Mouse (Mus musculus): ENCODE data around the gene Btnl1. TPM values are rescaled to one million over a fixed set of nuclear protein-coding genes. Genes with fewer than 3 reads are reported as not detected.

The Btnl1 gene
- polyA plus RNA-seq, 1 experiment from 2014 or later, result not detected

- peak overlapping the region; percentile 50 for H3K4me3 ChIP-seq
- peaks cover 16% of the 10 kb centered on the region for H3K27me3 ChIP-seq (ENCODE audit: insufficient read depth, poor library complexity, severe bottlenecking)
- WGBS, result 4% methylated on average over 24 of the region's 24 CpGs
- peak; percentile 62 for DNase-seq (ENCODE audit: low spot score)
- H3K4me1 ChIP-seq (replicated peaks), result 0 out of 2 replicates have a peak, but pooled peaks cover 9% of the 10 kb centered on the region
- no peaks in the 10 kb centered on the region for H3K36me3 ChIP-seq
- H3K27ac ChIP-seq, result peak overlapping the region; percentile 67
- H3K9me3 ChIP-seq, result no peaks in the 10 kb centered on the region
These were observed 15.4 kb downstream of the Btnl1 start for GRCm38 (mm10) chr17:34392321-34392720.

DNA sequence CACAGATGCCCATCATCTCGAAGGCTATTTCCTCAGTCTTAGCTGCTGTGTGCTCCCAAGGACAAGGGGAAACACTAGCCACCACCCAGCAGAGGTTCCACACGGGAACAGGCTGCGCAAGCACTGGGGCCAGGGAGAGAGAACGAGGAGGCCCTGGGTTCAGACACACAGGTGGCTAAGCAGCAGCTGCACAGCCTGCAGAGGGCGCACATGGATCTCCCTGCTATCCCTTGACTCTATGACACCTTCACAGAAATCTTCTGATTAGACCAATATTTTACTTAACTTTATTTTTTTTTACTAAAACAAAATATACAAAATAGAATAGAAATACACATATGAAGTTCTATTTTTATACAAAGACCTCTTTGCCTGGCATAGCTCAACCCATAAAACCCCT, 20.4 kb downstream of the Btnl1 start:
- DNase-seq (ENCODE audit: low spot score), result no peak
- whole genome bisulfite sequencing, result 77% methylated on average over 5 of the region's 5 CpGs
- Histone ChIP-seq H3K36me3 (no peaks in the 10 kb centered on the region), H3K27ac (no peak overlapping the region), H3K4me1 (replicated peaks) (peaks cover 16% of the 10 kb centered on the region), H3K9me3 (no peaks in the 10 kb centered on the region), H3K27me3 (ENCODE audit: insufficient read depth, poor library complexity, severe bottlenecking) (no peaks in the 10 kb centered on the region), H3K4me3 (no peak overlapping the region)

DNA sequence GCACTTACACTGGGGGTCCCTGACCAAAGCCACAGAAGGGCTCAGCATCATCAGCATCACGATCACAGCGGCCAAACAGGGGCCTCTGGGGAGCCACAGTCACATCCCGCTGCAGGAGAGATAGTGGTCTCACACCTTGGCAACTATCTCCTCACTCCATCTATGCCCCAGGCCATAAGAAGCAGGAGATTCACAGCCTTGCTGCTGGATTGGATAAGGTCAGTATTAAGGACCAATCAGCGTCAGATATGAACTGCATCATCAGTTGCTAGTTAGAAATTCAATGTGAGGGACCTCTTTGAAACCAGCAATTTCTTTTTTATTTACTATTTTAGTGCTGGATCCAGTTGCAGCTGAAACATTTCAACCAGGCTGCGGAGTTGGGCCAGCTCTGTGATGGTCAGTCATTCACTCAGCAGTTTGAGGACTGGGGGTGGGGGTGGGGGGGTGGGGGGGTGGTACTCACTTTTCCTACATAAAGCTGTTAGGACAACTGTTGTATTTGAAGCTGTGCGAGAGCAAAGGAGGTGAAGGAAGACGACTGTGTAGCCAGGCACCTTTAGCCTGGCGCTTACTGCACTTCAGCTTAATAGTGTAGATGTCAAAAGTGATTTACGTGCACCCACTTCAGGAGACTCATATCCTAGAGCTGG, 21.3 kb downstream of the Btnl1 start:
- WGBS, result 16% methylated on average over 9 of the region's 9 CpGs
- DNase-seq (ENCODE audit: low spot score), result no peak

DNA sequence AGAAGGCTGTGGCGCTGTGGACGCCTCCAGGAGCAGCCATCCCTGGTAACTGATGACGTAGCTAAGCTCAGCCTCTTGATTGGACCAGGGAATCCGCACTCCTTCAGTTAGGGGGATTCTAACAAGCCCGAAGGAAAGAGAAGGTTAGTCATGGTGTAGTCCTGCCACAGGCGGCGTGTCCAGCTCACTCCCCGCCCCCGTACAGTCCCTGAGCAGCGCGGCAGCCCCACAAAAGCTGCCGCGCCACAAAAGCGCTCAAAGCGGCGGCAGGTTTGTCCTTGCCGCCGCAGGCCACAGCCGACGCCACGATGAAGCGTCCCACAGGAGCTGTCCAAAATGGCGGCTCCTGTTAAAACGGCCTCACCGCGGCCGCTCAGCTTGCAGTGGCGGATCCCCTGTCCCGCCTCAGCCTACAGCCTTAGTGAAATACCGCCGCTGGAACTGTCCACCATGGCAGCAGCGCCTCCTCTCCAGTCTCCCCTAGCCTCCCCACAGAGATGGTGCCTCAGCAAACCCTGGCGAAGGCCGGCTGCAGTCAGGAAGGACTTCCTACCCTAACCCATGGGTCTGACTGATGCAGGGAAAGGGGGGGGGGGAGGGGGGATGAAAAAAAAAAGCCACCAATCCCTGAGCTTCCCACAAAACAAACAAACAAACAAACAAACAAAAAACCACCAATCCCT, 21.9 kb downstream of the Btnl1 start, which contains the start of gene BC051142:
TSS of gene BC051142 (plus strand) at position 110 of the 683 bp plus-strand sequence.
- no peaks in the 10 kb centered on the region for H3K27me3 ChIP-seq (ENCODE audit: insufficient read depth, poor library complexity, severe bottlenecking)
- WGBS, result 7% methylated on average over 34 of the region's 34 CpGs
- peak within 1 kb of the TSS; percentile 97 for H3K27ac ChIP-seq
- H3K9me3 ChIP-seq, result no peaks in the 10 kb centered on the region
- H3K4me1 ChIP-seq (replicated peaks), result peaks cover 15% of the 10 kb centered on the region
- no peaks in the 10 kb centered on the region for H3K36me3 ChIP-seq
- peak; percentile 86 for DNase-seq (ENCODE audit: low spot score)
- H3K4me3 ChIP-seq, result peak within 1 kb of the TSS; percentile 68

More for the DNA sequence above, 21.3 kb downstream of the Btnl1 start:
- H3K36me3 ChIP-seq, result no peaks in the 10 kb centered on the region
- H3K27me3 ChIP-seq (ENCODE audit: insufficient read depth, poor library complexity, severe bottlenecking), result no peaks in the 10 kb centered on the region
- peak overlapping the region; percentile 68 for H3K4me3 ChIP-seq
- peak overlapping the region; percentile 97 for H3K27ac ChIP-seq
- H3K9me3 ChIP-seq, result no peaks in the 10 kb centered on the region
- H3K4me1 ChIP-seq (replicated peaks), result peaks cover 15% of the 10 kb centered on the region

DNA sequence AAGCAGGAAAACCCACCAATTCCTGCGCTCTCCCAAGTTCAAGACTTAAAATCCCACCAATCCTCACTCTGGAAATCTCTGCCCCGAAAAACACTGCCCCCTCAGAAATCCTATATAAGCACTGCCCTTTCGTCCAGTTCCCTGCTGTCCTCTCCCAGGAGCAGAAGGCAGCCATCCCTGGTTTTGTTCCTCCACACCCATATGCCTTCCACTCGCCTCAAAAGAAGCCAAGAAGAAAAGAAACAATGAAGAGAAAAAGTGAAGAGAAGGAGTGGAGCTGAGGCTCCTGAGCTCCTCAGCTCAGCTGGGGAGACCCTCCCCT, 22.4 kb downstream of the Btnl1 start:
- WGBS, result 38% methylated on average over 4 of the region's 4 CpGs
- no peaks in the 10 kb centered on the region for H3K36me3 ChIP-seq
- no peak for DNase-seq (ENCODE audit: low spot score)
- peaks cover 15% of the 10 kb centered on the region for H3K4me1 ChIP-seq (replicated peaks)
- H3K9me3 ChIP-seq, result no peaks in the 10 kb centered on the region
- peak overlapping the region; percentile 68 for H3K4me3 ChIP-seq
- H3K27ac ChIP-seq, result peak overlapping the region; percentile 97
- H3K27me3 ChIP-seq (ENCODE audit: insufficient read depth, poor library complexity, severe bottlenecking), result no peaks in the 10 kb centered on the region

- H3K4me1 ChIP-seq (replicated peaks), result no peaks in the 10 kb centered on the region
- H3K36me3 ChIP-seq, result no peaks in the 10 kb centered on the region
- no peaks in the 10 kb centered on the region for H3K9me3 ChIP-seq
- peak; percentile 54 for DNase-seq (ENCODE audit: low spot score)
- H3K4me3 ChIP-seq, result no peak overlapping the region
- no peak overlapping the region for H3K27ac ChIP-seq
- no peaks in the 10 kb centered on the region; the same call in 1 of the 2 replicates for H3K27me3 ChIP-seq (ENCODE audit: insufficient read depth, poor library complexity, severe bottlenecking)
- WGBS, result 25% methylated on average over 6 of the region's 6 CpGs
These were observed 34.2 kb downstream of the Btnl1 start for GRCm38 (mm10) chr17:34411117-34411516.

DNA sequence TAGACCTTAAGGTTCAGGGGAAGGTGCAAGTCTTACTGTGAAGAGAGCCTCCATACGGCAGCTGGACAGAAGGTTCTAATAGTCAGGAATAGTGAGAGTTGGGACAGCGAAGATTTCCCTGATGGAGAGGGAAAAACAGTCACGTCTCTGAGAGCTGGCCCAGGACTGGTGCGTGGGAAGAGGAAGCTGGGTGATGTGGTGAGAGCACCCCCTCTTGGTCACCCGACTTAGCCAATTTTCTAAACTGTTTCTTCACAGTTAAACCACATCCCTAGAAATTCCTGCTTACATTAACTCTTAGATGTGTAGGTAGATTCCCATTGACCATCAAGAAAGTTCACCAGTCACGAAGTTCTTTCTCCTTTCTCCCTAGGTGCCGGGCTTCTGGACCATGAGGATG, 43.1 kb downstream of the Btnl1 start:
- Histone ChIP-seq H3K27ac (no peak overlapping the region), H3K27me3 (ENCODE audit: insufficient read depth, poor library complexity, severe bottlenecking) (no peaks in the 10 kb centered on the region), H3K9me3 (no peaks in the 10 kb centered on the region), H3K36me3 (no peaks in the 10 kb centered on the region), H3K4me3 (no peak overlapping the region), H3K4me1 (replicated peaks) (peaks cover 7% of the 10 kb centered on the region; the same call in 1 of the 2 replicates)
- WGBS, result 73% methylated on average over 7 of the region's 7 CpGs
- DNase-seq (ENCODE audit: low spot score), result no peak

DNA sequence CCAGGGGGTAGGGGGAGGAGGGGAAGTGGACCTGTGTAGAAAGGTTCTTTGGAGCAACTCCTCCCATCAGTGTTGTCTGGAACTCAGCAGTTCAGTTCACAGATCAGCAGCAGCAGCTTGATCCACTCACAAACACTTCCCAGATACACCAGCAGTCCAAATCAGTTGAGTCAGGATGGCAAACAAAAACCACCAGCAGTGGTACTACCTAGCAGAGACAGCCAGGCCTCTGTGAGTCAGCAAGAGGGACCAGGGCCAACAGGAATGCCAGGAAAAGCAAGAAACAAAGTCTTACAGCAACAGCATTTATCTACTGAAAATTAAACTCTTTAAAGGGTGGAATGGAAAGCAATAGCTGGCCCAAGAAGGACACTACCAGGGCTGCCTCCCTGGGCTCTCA, 50.7 kb downstream of the Btnl1 start:
- DNase-seq (ENCODE audit: low spot score), result no peak
- Histone ChIP-seq H3K9me3 (no peaks in the 10 kb centered on the region), H3K36me3 (no peaks in the 10 kb centered on the region), H3K27ac (no peak overlapping the region), H3K4me1 (replicated peaks) (no peaks in the 10 kb centered on the region), H3K27me3 (ENCODE audit: insufficient read depth, poor library complexity, severe bottlenecking) (no peaks in the 10 kb centered on the region), H3K4me3 (no peak overlapping the region)

Other genes starting within 250 kb of the Btnl1 start
- 0.11 and 0.24 TPM in 2 replicates for gene H2-DMb2, start 233.8 kb upstream of the Btnl1 start, polyA plus RNA-seq (2016; fragmentation: Nextera tagmentation; extraction: Ambion mirVana)
- 0.30 and 0.98 TPM in 2 replicates for gene H2-DMb1, start 224.1 kb upstream of the Btnl1 start, polyA plus RNA-seq (2016; fragmentation: Nextera tagmentation; extraction: Ambion mirVana)
- 1.7 TPM in 2 replicates for gene Tap1, start 189.6 kb upstream of the Btnl1 start, polyA plus RNA-seq (2016; fragmentation: Nextera tagmentation; extraction: Ambion mirVana)
- gene Psmb9, start 189.4 kb upstream of the Btnl1 start, polyA plus RNA-seq (2016; fragmentation: Nextera tagmentation; extraction: Ambion mirVana), result 0.66 and 0.97 TPM in 2 replicates
- gene Psmb8, start 179.4 kb upstream of the Btnl1 start, polyA plus RNA-seq (2016; fragmentation: Nextera tagmentation; extraction: Ambion mirVana), result 1.2 and 1.8 TPM in 2 replicates
- 0.27 and 1.4 TPM in 2 replicates for gene Tap2, start 173.6 kb upstream of the Btnl1 start, polyA plus RNA-seq (2016; fragmentation: Nextera tagmentation; extraction: Ambion mirVana)
- 0.24 TPM in 1 of 2 replicates, not detected in the other for gene H2-Ob, start 138.2 kb upstream of the Btnl1 start, polyA plus RNA-seq (2016; fragmentation: Nextera tagmentation; extraction: Ambion mirVana)
- 4.7 and 5.3 TPM in 2 replicates for gene H2-Ab1, start 119.4 kb upstream of the Btnl1 start, polyA plus RNA-seq (2016; fragmentation: Nextera tagmentation; extraction: Ambion mirVana)
- gene H2-Aa, start 89.3 kb upstream of the Btnl1 start, polyA plus RNA-seq (2016; fragmentation: Nextera tagmentation; extraction: Ambion mirVana), result not detected in 2 replicates
- gene H2-Eb1, start 71.3 kb upstream of the Btnl1 start, polyA plus RNA-seq (2016; fragmentation: Nextera tagmentation; extraction: Ambion mirVana), result 1.0 and 1.3 TPM in 2 replicates
- not detected in 2 replicates for gene H2-Eb2, start 51.5 kb upstream of the Btnl1 start, polyA plus RNA-seq (2016; fragmentation: Nextera tagmentation; extraction: Ambion mirVana)
- gene Btnl2, start 22.3 kb upstream of the Btnl1 start, polyA plus RNA-seq (2016; fragmentation: Nextera tagmentation; extraction: Ambion mirVana), result not detected in 2 replicates
- gene BC051142, start 21.7 kb downstream of the Btnl1 start, polyA plus RNA-seq (2016; fragmentation: Nextera tagmentation; extraction: Ambion mirVana), result 1.4 and 2.0 TPM in 2 replicates
- not detected in 2 replicates for gene Btnl4, start 100.2 kb downstream of the Btnl1 start, polyA plus RNA-seq (2016; fragmentation: Nextera tagmentation; extraction: Ambion mirVana)
- not detected in 2 replicates for gene Btnl6, start 140.2 kb downstream of the Btnl1 start, polyA plus RNA-seq (2016; fragmentation: Nextera tagmentation; extraction: Ambion mirVana)
- 9.1 and 12.5 TPM in 2 replicates for gene Notch4, start 187.1 kb downstream of the Btnl1 start, polyA plus RNA-seq (2016; fragmentation: Nextera tagmentation; extraction: Ambion mirVana)
- gene Gpsm3, start 212.7 kb downstream of the Btnl1 start, polyA plus RNA-seq (2016; fragmentation: Nextera tagmentation; extraction: Ambion mirVana), result 8.1 and 8.4 TPM in 2 replicates
- 17.7 and 17.8 TPM in 2 replicates for gene Pbx2, start 214.1 kb downstream of the Btnl1 start, polyA plus RNA-seq (2016; fragmentation: Nextera tagmentation; extraction: Ambion mirVana)
- gene Ager, start 220.7 kb downstream of the Btnl1 start, polyA plus RNA-seq (2016; fragmentation: Nextera tagmentation; extraction: Ambion mirVana), result 2.0 and 2.7 TPM in 2 replicates
- 202 and 223 TPM in 2 replicates for gene Rnf5, start 226.6 kb downstream of the Btnl1 start, polyA plus RNA-seq (2016; fragmentation: Nextera tagmentation; extraction: Ambion mirVana)
- gene Agpat1, start 227.1 kb downstream of the Btnl1 start, polyA plus RNA-seq (2016; fragmentation: Nextera tagmentation; extraction: Ambion mirVana), result 68.1 and 104 TPM in 2 replicates
- gene Egfl8, start 238.8 kb downstream of the Btnl1 start, polyA plus RNA-seq (2016; fragmentation: Nextera tagmentation; extraction: Ambion mirVana), result 6.0 and 6.1 TPM in 2 replicates

Measured in hindbrain, embryonic 10.5 days (tissue).